Mouse (Mus musculus) ES-E14 (cell line): ENCODE measurements around the gene Uck2. TPM values are rescaled to one million over a fixed set of nuclear protein-coding genes. Genes with fewer than 3 reads are reported as not detected.

ENCODE experiments used
- DNase-seq: peaks from one replicate; pipeline ENCODE4 v3.0.0-alpha.2; 2013; ENCODE audit warnings: low read depth, low spot score
- H3K27ac ChIP-seq: 2 replicates; pipeline ENCODE4 v1.5.1; 2012; ENCODE audit warnings: low read depth, mild to moderate bottlenecking, low read length, moderate library complexity, mixed read lengths; ENCODE audit not compliant: poor library complexity, insufficient read depth, severe bottlenecking
- H3K36me3 ChIP-seq: 2 replicates; pipeline ENCODE4 v1.6.1; 2012; ENCODE audit warnings: mild to moderate bottlenecking, low read length, moderate library complexity, mixed read lengths; ENCODE audit not compliant: control insufficient read depth, poor library complexity, insufficient read depth, severe bottlenecking
- H3K4me1 ChIP-seq, 2 experiments: fragments of 150-350 bp in 1 of 2; sonication (generic) in 1 of 2; 2 replicates each; pipeline ENCODE4 v1.6.1; 2012; ENCODE audit warnings: low read length in 2 of 2, mild to moderate bottlenecking in 1 of 2, mixed read lengths in 1 of 2; ENCODE audit not compliant: control insufficient read depth in 2 of 2, insufficient read depth in 2 of 2, poor library complexity in 1 of 2
- H3K4me3 ChIP-seq, 2 experiments: fragments of 150-350 bp in 1 of 2; sonication (generic) in 1 of 2; 2 replicates each; pipeline ENCODE4 v1.5.1; 2012; ENCODE audit warnings: low read length in 2 of 2, low read depth in 1 of 2, mild to moderate bottlenecking in 1 of 2, mixed read lengths in 1 of 2; ENCODE audit not compliant: insufficient read depth in 1 of 2, poor library complexity in 1 of 2, severe bottlenecking in 1 of 2
- H3K9ac ChIP-seq: 2 replicates; pipeline ENCODE4 v1.6.1; 2012; ENCODE audit warnings: low read depth, mild to moderate bottlenecking, low read length, mixed read lengths; ENCODE audit not compliant: poor library complexity, insufficient read depth, severe bottlenecking
- H3K9me3 ChIP-seq: fragments of 150-350 bp; sonication (generic); 2 replicates; pipeline ENCODE4 v1.6.1; 2012; ENCODE audit warnings: low read depth, mild to moderate bottlenecking, low read length; ENCODE audit not compliant: control insufficient read depth, insufficient read depth
- CHD2 ChIP-seq: IDR thresholded peaks from 2 replicates; pipeline ENCODE4 v1.6.1; 2014; ENCODE audit warnings: mild to moderate bottlenecking, low read depth, low read length, inconsistent platforms
- HCFC1 ChIP-seq: IDR thresholded peaks from 2 replicates; pipeline ENCODE4 v1.6.1; 2012; ENCODE audit warnings: low read length, inconsistent platforms, borderline replicate concordance; ENCODE audit not compliant: insufficient read depth
- MAFK ChIP-seq: IDR thresholded peaks from 2 replicates; pipeline ENCODE4 v1.6.1; 2014; ENCODE audit warnings: mild to moderate bottlenecking, low read depth, low read length, inconsistent platforms; ENCODE audit not compliant: insufficient read depth
- ZC3H11A ChIP-seq: IDR thresholded peaks from 2 replicates; pipeline ENCODE4 v1.6.1; 2012; ENCODE audit warnings: low read depth, mild to moderate bottlenecking, inconsistent platforms, low read length, borderline replicate concordance
- ZNF384 ChIP-seq: IDR thresholded peaks from 2 replicates; pipeline ENCODE4 v1.6.1; 2012; ENCODE audit warnings: low read depth, low read length, inconsistent platforms
- in situ Hi-C, 2 experiments: fragments of 600-800 bp; cut with MboI; formaldehyde crosslinking; loops; one replicate each; pipeline ENCODE4 v1.15.1; 2025; ENCODE audit warnings: low sequenced_read_pairs in 2 of 2, inconsistent platforms in 1 of 2; ENCODE audit not compliant: unreplicated experiment in 2 of 2
- total RNA-seq: library from RNA; depleted of rRNA; stranded (reverse); fragments of 300-350 nt; gene quantifications from 2 replicates; pipeline ENCODE4 v1.2.3, GENCODE M21; 2012

Uck2 gene
- total RNA-seq, 1 experiment: 158 TPM

- no peak overlapping the region for H3K4me3 ChIP-seq
- peaks cover 15% of the 10 kb centered on the region; the same call in 1 of the 2 replicates for H3K36me3 ChIP-seq
- in situ Hi-C loops: no loop called here
Observed at GRCm38 (mm10) chr1:167261750-167262149, 23.4 kb downstream of the Uck2 start.

GRCm38 (mm10) chr1:167259702-167260101 is 25.4 kb downstream of the Uck2 start:
- Histone ChIP-seq H3K36me3 (peaks cover 7% of the 10 kb centered on the region; the same call in 1 of the 2 replicates), H3K9ac (no peak overlapping the region), H3K4me3 (no peak overlapping the region), H3K9me3 (no peaks in the 10 kb centered on the region), H3K27ac (no peak overlapping the region), H3K4me1 (peaks cover 2 to 31% of the 10 kb centered on the region in 2 experiments; a peak in 2 of 4 replicates)
- DNase-seq: no peak
- TF ChIP-seq MAFK (no peak), ZNF384 (no peak), ZC3H11A (no peak), HCFC1 (no peak)
- in situ Hi-C loops: no loop called here

More at GRCm38 (mm10) chr1:167261750-167262149, 23.4 kb downstream of the Uck2 start:
- DNase-seq: no peak
- Histone ChIP-seq H3K4me1 (peaks cover 0 to 27% of the 10 kb centered on the region in 2 experiments; a peak in 2 of 4 replicates), H3K27ac (no peak overlapping the region), H3K9me3 (no peaks in the 10 kb centered on the region), H3K9ac (no peak overlapping the region)
- TF ChIP-seq CHD2: no peak

GRCm38 (mm10) chr1:167256724-167257302 is 28.3 kb downstream of the Uck2 start:
- TF ChIP-seq ZNF384 (no peak), HCFC1 (no peak), CHD2 (no peak), ZC3H11A (no peak), MAFK (no peak)
- Histone ChIP-seq H3K36me3 (peaks cover 6% of the 10 kb centered on the region; the same call in 1 of the 2 replicates), H3K9ac (no peak overlapping the region), H3K9me3 (no peaks in the 10 kb centered on the region), H3K4me3 (no peak overlapping the region), H3K4me1 (peaks cover 2 to 22% of the 10 kb centered on the region in 2 experiments; a peak in 2 of 4 replicates), H3K27ac (no peak overlapping the region)
- no peak for DNase-seq
- in situ Hi-C loops: no loop called here

GRCm38 (mm10) chr1:167253579-167253978 is 31.5 kb downstream of the Uck2 start:
- Histone ChIP-seq H3K4me3 (no peak overlapping the region), H3K27ac (no peak overlapping the region), H3K9me3 (no peaks in the 10 kb centered on the region), H3K9ac (no peak overlapping the region), H3K36me3 (peaks cover 3% of the 10 kb centered on the region; the same call in 1 of the 2 replicates), H3K4me1 (peaks cover 5 to 21% of the 10 kb centered on the region in 2 experiments; a peak in 3 of 4 replicates)
- DNase-seq: no peak
- in situ Hi-C loops: no loop called here
- no peak for TF ChIP-seq ZC3H11A
- no peak for TF ChIP-seq ZNF384
- TF ChIP-seq MAFK: no peak
- no peak for TF ChIP-seq HCFC1
- TF ChIP-seq CHD2: no peak

DNA sequence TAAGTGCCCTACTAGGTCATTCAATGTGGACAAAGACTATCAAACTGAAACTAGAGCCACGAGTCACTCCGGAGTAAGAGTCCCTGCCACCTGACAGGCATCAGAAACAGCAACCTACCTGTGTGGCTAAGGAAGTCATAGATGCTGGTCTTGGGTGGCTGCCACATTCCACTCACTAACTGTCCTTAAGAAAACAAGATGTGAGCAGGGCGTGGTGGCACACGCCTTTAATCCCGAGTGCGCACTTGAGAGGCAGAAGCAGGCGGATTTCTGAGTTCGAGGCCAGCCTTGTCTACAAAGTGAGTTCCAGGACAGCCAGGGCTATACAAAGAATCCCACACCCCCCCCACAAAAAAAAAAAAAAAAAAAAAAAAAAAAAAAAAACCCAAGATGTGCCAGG is 35.2 kb downstream of the Uck2 start:
- TF ChIP-seq ZC3H11A: no peak
- H3K9me3 ChIP-seq: no peaks in the 10 kb centered on the region
- no peak overlapping the region for H3K27ac ChIP-seq
- H3K9ac ChIP-seq: no peak overlapping the region
- H3K36me3 ChIP-seq: peaks cover 3% of the 10 kb centered on the region; the same call in 1 of the 2 replicates
- DNase-seq: no peak
- H3K4me3 ChIP-seq: no peak overlapping the region
- in situ Hi-C loops: no loop called here
- H3K4me1 ChIP-seq: peaks cover 3 to 24% of the 10 kb centered on the region in 2 experiments; a peak in 3 of 4 replicates
